Mouse (Mus musculus) lung, embryonic 16.5 days (tissue): Measurements from ENCODE around the gene BC049352. TPM values are rescaled to one million over a fixed set of nuclear protein-coding genes. Genes with fewer than 3 reads are reported as not detected.

Experiments
- ATAC-seq: fragments of 200-750 bp; cut with Nextera tagmentation; 2 replicates; pipeline ENCODE4 v1.8.0; 2017; ENCODE audit warnings: low read depth, mild to moderate bottlenecking, moderate library complexity
- H3K27ac ChIP-seq: fragments of 300-500 bp; sonication (generic); 2 replicates; pipeline ENCODE4 v1.5.1; 2014; ENCODE audit warnings: mild to moderate bottlenecking, control low read depth, low read length
- H3K27me3 ChIP-seq: fragments of 300-500 bp; sonication (generic); 2 replicates; pipeline ENCODE4 v1.6.1; 2014; ENCODE audit warnings: low read depth, low read length, mixed read lengths; ENCODE audit not compliant: control insufficient read depth, insufficient read depth
- H3K36me3 ChIP-seq: fragments of 300-500 bp; sonication (generic); 2 replicates; pipeline ENCODE4 v1.6.1; 2014; ENCODE audit warnings: low read length; ENCODE audit not compliant: control insufficient read depth, insufficient read depth
- H3K4me1 ChIP-seq: fragments of 300-500 bp; sonication (generic); replicated peaks from 2 replicates; pipeline ENCODE4 v1.6.1; 2014; ENCODE audit warnings: low read length, mixed read lengths; ENCODE audit not compliant: control insufficient read depth, insufficient read depth
- H3K4me2 ChIP-seq: fragments of 300-500 bp; sonication (generic); 2 replicates; pipeline ENCODE4 v1.6.1; 2014; ENCODE audit warnings: low read depth, low read length, control low read depth
- H3K4me3 ChIP-seq: fragments of 300-500 bp; sonication (generic); 2 replicates; pipeline ENCODE4 v1.5.1; 2014; ENCODE audit warnings: mild to moderate bottlenecking, low read length, control low read depth
- H3K9ac ChIP-seq: fragments of 300-500 bp; sonication (generic); 2 replicates; pipeline ENCODE4 v1.6.1; 2014; ENCODE audit warnings: low read length, control low read depth
- H3K9me3 ChIP-seq: fragments of 300-500 bp; sonication (generic); 2 replicates; pipeline ENCODE4 v1.6.1; 2016; ENCODE audit warnings: low read length; ENCODE audit not compliant: control insufficient read depth
- WGBS: fragments of 180-500 bp; shearing (Covaris S2); extraction: QIAGEN DNeasy Blood & Tissue Kit; methylation state at CpG from one replicate; pipeline ENCODE4 v1.1.7; 2014; 5-methylcytosine and 5-hydroxymethylcytosine counted together
- polyA plus RNA-seq: library from polyadenylated mRNA; unstranded; fragments of >200 nt; fragmentation: Nextera tagmentation; extraction: Ambion mirVana; gene quantifications from 2 replicates; pipeline ENCODE4 v1.2.1, GENCODE M21; 2015

The BC049352 gene
- polyA plus RNA-seq, 1 experiment from 2014 or later: 0.14 TPM

DNA sequence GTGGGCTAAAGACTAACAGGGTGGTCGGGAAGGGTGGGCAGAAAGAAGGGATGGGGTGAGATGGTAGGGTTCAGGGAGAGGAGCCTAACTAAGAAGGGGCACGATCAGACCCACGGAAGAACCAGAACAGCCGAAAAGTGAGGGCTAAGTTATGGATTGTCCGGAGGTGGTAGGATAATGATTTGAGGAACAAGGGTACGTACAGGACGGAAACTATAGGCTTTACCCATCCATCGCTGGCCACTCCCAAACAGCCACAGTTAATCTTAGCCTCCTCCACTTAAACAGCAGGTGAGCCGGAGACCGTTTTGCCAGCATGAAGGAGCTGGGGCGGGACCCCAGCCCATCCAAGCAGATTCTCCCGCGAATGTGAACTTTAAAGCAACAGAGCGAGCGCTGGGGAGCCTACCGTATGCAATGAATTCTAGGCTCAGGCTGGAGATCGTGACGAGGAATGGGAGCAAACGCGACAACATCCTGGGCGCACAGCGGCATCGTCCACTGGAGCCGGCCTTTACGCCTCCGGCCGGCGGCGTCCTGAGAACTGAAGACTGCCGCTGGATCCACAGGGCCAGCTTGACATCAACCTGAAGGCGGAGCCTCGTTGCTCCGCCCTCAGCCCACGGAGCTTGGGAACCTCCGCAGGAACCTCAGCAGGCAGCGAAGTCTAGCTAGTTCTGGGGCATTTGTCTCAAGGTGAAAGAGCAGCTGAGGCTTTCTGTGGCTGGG lies 87.0 kb downstream of the BC049352 start, which contains the start of gene Il10ra:
Gene Il10ra (minus strand): TSS at position 553 of the 729 bp plus-strand sequence.
- Histone ChIP-seq H3K27ac (no peak within 1 kb of the TSS), H3K27me3 (peaks cover 29% of the 10 kb centered on the region), H3K9ac (peak within 1 kb of the TSS; percentile 31; the same call in 1 of the 2 replicates), H3K4me1 (no peaks in the 10 kb centered on the region), H3K36me3 (no peaks in the 10 kb centered on the region), H3K9me3 (no peaks in the 10 kb centered on the region), H3K4me2 (peak within 1 kb of the TSS; percentile 45), H3K4me3 (peak within 1 kb of the TSS; percentile 26)
- 7% methylated on average over 36 of the region's 36 CpGs for WGBS
- ATAC-seq: peak; percentile 68; the same call in 1 of the 2 replicates

DNA sequence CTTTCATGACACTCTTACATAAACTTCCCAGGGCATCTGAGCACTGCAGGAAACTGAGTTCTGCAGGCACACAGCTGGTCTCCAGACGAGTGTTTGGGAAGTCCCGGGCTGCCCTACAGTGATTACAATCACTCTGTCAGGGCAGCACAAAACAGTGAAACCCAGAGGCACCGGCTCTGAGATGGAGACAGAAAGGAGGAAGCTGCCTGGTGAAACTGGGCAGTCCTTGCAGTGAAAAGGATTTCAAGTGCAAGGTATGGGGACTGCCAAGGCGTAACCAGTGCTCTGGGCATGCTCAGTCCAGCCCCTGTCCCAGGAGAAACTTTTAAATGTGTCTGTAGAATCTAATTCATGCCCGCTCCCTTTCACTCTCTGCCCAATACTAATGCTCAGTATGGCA lies 90.4 kb downstream of the BC049352 start:
- Histone ChIP-seq H3K4me3 (no peak overlapping the region), H3K9ac (no peak overlapping the region), H3K27ac (no peak overlapping the region), H3K4me1 (no peaks in the 10 kb centered on the region), H3K9me3 (no peaks in the 10 kb centered on the region), H3K4me2 (no peak overlapping the region), H3K27me3 (peaks cover 28% of the 10 kb centered on the region), H3K36me3 (no peaks in the 10 kb centered on the region)
- no peak for ATAC-seq
- 41% methylated on average over 5 of the region's 5 CpGs for WGBS

DNA sequence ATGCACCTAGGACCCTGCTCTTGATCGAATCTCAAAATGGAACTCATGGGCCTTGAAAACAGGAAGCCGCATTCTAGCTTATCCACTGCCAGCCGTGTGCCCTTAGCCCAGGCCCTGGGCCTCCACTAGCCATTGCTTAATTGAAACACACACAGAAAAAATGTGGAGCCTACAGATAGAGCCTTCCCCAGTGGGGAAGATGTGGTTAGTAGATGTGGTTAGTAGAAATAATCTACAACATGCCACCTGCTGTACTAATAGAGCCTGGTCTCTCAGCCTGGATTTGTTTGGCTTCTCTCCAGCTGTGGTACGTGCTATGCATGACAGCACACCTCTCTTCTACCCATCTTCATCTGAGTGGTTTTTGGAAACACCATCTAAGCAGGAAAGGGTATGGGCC lies 92.4 kb downstream of the BC049352 start:
- ATAC-seq: no peak
- 73% methylated on average over 4 of the region's 4 CpGs for WGBS
- H3K4me3 ChIP-seq: no peak overlapping the region
- H3K27me3 ChIP-seq: peaks cover 10% of the 10 kb centered on the region
- no peaks in the 10 kb centered on the region for H3K9me3 ChIP-seq
- no peak overlapping the region for H3K4me2 ChIP-seq
- no peak overlapping the region for H3K9ac ChIP-seq
- no peak overlapping the region for H3K27ac ChIP-seq
- no peaks in the 10 kb centered on the region for H3K36me3 ChIP-seq
- no peaks in the 10 kb centered on the region for H3K4me1 ChIP-seq

DNA sequence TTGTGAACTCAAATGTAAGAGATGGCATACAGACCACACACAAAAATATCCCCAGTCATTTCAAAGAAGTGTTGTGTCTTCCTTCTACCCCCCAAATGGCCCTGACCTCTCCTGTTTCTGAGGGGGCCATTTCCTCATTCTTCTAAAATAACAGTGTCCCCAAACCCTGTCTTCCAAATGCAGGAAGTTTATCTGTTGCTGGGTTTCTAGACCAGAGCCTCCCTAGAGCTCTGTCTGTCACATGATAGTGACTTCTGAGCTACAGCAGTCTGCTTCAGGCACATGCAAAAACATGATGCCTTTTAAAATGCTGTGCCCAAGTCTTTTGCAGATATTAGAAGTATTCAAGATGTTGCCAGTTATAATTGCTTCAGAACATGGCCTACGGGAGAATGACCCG lies 92.8 kb downstream of the BC049352 start:
- no peak overlapping the region for H3K4me2 ChIP-seq
- no peak overlapping the region for H3K4me3 ChIP-seq
- H3K27ac ChIP-seq: no peak overlapping the region
- no peak overlapping the region for H3K9ac ChIP-seq
- H3K36me3 ChIP-seq: no peaks in the 10 kb centered on the region
- peaks cover 6% of the 10 kb centered on the region for H3K27me3 ChIP-seq
- 83% methylated on average over 2 of the region's 2 CpGs for WGBS
- ATAC-seq: no peak
- no peaks in the 10 kb centered on the region for H3K4me1 ChIP-seq
- no peaks in the 10 kb centered on the region for H3K9me3 ChIP-seq

DNA sequence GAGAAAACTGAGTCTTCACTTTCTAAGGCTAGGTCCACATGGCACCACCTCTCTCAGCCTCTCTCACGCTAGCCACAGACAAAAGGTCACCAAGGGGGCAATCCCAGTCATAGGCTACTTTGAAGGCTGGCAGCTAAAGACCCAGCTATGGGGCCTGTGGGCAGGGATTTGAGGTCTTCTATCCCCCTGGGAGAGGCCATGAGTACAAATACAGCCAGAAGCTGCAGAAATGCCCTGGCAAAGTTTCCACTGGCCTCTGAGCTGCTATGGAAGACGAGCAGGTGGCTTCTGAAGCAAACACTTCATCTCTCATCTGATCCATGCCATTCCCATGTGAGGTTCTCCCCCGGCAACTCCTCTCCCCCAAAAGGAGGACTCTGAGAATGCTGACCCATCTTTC lies 98.3 kb downstream of the BC049352 start:
- no peaks in the 10 kb centered on the region for H3K36me3 ChIP-seq
- no peaks in the 10 kb centered on the region for H3K9me3 ChIP-seq
- no peaks in the 10 kb centered on the region for H3K27me3 ChIP-seq
- WGBS: 47% methylated on average over 3 of the region's 3 CpGs
- no peak overlapping the region for H3K9ac ChIP-seq
- no peaks in the 10 kb centered on the region for H3K4me1 ChIP-seq
- H3K4me2 ChIP-seq: no peak overlapping the region
- no peak overlapping the region for H3K4me3 ChIP-seq
- H3K27ac ChIP-seq: no peak overlapping the region
- no peak for ATAC-seq

DNA sequence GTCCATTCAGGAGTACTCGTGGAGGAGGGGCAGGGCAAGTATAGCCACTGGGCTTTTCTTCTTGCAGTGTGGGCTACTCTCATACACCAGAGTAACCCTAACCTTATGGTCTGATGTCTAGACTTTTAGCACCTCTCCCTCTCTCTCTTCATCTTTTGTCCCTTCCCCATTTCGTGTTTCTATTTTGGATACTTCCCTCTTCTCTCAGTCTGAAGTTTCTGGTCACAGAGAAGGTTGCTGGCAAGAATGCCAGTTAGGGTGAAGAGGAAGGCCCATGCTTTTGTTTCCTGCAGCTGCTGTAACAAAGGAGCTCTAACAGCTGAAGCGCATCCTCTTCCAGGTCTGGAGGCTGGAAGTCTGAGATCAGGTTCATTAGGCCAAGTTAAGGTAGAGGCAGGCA lies 99.1 kb downstream of the BC049352 start:
- Histone ChIP-seq H3K27ac (no peak overlapping the region), H3K9me3 (no peaks in the 10 kb centered on the region), H3K4me1 (no peaks in the 10 kb centered on the region), H3K27me3 (no peaks in the 10 kb centered on the region), H3K4me2 (no peak overlapping the region), H3K4me3 (no peak overlapping the region), H3K36me3 (no peaks in the 10 kb centered on the region), H3K9ac (no peak overlapping the region)
- no peak for ATAC-seq
- WGBS: 72% methylated on average over 3 of the region's 3 CpGs

DNA sequence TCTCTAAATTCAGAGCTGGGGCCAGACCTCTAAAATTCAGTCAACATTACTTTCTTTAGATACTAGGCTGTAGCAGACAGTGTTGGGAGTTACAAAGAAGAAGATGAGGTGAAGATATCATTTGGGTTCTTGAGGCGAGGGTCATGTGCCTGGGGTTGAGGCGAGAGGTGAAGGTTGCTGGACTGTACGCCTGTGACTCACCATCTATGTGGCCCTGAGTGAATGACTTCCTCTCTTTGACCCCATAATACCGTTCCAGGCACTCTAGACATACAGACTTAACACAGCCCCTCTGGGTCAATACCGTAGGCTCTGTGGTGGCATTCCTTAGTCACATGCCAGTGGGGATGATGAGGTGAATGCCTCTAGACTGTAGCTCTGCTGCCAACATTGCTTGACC lies 100.7 kb downstream of the BC049352 start:
- H3K9me3 ChIP-seq: no peaks in the 10 kb centered on the region
- no peak for ATAC-seq
- no peaks in the 10 kb centered on the region for H3K4me1 ChIP-seq
- H3K9ac ChIP-seq: no peak overlapping the region
- no peaks in the 10 kb centered on the region for H3K27me3 ChIP-seq
- H3K36me3 ChIP-seq: no peaks in the 10 kb centered on the region
- WGBS: 70% methylated on average over 5 of the region's 5 CpGs
- H3K4me2 ChIP-seq: no peak overlapping the region
- no peak overlapping the region for H3K4me3 ChIP-seq
- H3K27ac ChIP-seq: no peak overlapping the region

DNA sequence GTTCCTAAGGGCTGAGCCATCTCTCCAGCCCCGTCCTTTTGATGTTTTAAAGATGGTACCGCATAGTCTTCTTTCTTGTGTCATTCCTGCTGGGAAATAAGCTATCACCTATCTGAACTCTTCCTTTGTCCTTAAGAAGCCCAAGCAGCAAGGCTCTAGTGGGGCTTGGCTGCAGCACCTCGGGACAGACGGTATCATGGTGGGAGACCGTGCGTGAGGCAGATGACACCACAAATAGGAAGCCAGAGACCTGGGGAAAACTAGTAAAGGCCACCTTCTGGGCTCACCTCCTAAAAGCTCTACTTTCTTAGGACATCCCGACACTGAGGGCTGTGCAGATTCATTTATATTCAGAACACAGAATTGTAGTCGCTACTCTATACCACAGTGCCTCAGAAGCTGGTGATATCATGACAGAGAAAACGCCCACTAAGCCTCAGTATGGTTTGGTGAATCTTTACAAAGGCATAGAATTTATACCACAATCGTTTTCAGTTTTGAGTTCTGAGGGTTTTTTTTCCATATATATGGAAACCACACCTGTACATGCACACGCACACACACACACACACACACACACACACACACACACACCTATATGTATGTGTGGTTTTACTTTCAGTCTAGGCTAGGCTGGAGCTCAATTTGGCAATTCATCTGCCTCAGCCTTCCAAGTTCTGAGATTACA lies 109.8 kb downstream of the BC049352 start:
- Histone ChIP-seq H3K36me3 (no peaks in the 10 kb centered on the region), H3K4me2 (no peak overlapping the region), H3K27me3 (no peaks in the 10 kb centered on the region), H3K9me3 (no peaks in the 10 kb centered on the region), H3K9ac (no peak overlapping the region), H3K4me1 (no peaks in the 10 kb centered on the region), H3K4me3 (no peak overlapping the region), H3K27ac (no peak overlapping the region)
- ATAC-seq: no peak
- 77% methylated on average over 11 of the region's 11 CpGs for WGBS

DNA sequence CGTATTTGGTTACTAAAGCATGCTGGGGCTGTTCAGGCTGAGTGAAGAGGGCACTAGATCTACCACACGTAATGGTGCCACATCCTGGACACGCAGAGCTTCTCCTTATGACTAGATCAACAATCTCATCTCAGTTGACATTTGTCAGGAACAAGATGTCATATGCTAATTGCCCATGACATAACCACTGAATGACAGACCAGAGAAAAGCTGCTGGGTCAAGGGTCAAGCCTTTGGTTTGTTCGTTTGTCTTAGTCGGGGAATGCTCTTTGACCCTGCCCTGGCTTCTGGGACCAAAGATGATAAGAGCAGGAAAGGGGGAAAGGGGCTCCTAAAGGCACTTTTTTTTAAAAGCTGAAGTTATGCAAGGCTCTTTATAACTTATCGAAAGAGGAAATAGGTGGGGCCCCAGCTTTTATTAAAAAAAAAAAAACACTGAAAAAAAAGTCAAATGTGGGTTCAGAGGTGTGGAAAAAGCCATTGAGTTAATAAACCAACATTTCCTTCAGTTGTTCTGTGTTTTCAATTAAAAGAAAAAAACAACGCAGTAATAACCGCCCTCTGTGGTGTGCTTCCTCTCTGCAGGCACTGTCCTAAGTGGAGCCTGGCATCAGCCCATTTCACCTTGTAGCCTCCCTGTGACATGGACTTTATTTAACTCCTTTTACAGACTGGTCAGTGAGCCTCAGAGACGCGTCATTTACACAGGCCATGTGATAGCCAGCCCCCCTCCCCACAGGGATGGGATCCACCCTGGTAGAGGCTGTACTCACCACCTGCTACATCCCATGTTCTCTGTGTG lies 112.6 kb downstream of the BC049352 start:
- no peaks in the 10 kb centered on the region for H3K27me3 ChIP-seq
- no peak overlapping the region for H3K4me2 ChIP-seq
- H3K9ac ChIP-seq: no peak overlapping the region
- WGBS: 33% methylated on average over 10 of the region's 10 CpGs
- no peak overlapping the region for H3K4me3 ChIP-seq
- no peak for ATAC-seq
- H3K36me3 ChIP-seq: no peaks in the 10 kb centered on the region
- H3K27ac ChIP-seq: no peak overlapping the region
- no peaks in the 10 kb centered on the region for H3K9me3 ChIP-seq
- no peaks in the 10 kb centered on the region for H3K4me1 ChIP-seq
